Mouse (Mus musculus): Measurements from ENCODE around the gene Lrsam1.
"Not testable (repeated sequence)": the region's sequence is repeated elsewhere in the genome, so short reads cannot be mapped to it uniquely, and the experiment has no call there.

Lrsam1 gene

GRCm38 (mm10) chr2:32961192-32961995, at the start of gene Lrsam1, which contains the start of gene Rpl12:
Gene Lrsam1 (minus strand): TSS chr2:32961614.
Gene Rpl12 (plus strand): TSS chr2:32961559.
- DNase-seq: peak; percentile 95

DNA sequence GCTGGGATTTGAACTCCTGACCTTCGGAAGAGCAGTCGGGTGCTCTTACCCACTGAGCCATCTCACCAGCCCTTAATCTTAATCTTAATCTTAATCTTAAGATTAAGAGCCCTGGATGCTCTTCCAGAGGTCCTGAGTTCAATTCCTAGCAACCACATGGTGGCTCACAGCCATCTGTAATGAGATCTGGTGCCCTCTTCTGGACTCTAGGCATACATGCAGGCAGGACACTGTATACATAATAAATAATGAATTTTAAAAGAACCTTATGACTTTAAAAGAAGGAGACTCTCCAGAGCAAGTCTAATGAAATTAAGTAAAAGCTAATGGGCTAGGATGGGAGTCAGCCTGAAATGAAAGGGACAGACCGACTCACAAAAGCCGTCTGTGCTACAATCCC, 47.6 kb upstream of the Lrsam1 start:
- DNase-seq: not testable (repeated sequence)

DNA sequence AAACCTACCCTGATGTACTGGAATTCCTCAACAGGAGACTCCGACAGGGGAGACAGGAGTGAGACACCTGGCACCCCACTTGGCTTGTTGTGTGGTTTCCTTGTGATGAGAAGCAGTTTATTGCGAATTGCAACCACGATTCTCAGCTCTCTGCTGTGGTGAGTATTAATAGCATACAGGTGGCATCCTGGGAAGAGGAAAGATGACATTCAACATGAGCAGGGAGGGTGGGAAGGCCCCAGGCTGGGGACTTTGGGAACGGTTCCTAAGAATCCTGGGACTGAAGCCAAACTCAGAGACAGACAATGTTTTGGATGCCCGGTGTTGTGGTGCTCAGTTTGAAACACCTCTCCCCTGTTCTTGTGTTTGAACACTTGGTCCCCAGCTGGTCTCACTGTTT, 43.6 kb upstream of the Lrsam1 start:
- DNase-seq: no peak

DNA sequence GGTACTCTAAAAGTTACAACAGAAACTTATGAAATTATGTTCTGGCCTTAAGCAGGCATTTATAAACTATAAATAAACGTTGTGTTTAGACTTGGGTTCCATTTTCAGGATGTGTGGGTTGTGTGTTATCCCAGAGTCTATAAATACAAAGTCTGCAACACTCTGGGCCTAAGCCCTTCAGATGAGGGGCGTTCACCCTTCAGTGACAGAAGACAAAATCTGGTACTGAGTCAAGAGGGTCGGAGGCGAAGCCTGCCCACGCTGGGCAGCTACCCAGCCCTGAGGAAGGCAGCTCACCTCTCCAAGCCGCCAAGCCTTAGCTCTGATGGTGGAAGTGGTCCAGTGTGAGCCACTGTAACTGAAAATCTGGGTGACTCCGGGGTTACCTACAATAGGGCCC, 40.7 kb upstream of the Lrsam1 start:
- no peak for DNase-seq

DNA sequence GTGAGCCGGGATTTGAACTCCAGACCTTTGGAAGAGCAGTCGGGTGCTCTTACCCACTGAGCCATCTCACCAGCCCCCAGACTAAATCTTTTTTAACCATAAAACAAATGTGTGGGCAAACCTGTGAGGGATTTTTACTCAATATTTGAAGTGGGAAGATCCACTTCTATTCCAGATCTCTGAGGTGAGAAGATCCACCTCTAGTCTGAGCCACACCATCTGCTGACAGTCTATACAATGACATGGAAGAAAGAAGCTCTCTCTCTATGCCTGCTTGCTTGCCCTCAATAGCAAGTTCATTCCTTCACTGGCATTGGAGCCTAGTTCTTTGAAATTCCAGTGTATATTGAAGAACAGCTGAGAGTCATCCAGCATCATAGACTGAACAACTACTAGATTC, 38.3 kb upstream of the Lrsam1 start:
- DNase-seq: no peak

DNA sequence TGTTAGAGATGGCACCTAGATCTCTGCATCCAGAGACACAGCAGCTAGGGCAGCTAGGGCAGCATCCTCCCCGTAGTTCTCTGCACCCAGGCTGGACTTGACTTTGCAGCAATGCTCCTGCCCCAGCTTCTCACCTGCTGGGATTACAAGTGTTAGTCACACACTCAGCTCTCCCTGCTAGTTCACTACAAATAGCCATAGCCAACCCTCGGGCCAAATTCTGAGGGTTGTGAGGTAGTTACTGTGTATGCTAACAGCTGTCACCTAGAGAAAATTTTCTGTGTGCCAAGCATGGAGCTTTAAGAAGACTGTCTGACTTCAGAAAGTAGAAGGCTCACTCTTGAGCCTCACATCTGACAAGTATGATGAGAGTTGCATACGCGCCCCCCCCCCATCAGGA, 36.4 kb upstream of the Lrsam1 start:
- no peak for DNase-seq

- DNase-seq: no peak
These were observed 35.7 kb upstream of the Lrsam1 start for GRCm38 (mm10) chr2:32997081-32997480.

GRCm38 (mm10) chr2:32992130-32992529, 30.7 kb upstream of the Lrsam1 start:
- DNase-seq: no peak

DNA sequence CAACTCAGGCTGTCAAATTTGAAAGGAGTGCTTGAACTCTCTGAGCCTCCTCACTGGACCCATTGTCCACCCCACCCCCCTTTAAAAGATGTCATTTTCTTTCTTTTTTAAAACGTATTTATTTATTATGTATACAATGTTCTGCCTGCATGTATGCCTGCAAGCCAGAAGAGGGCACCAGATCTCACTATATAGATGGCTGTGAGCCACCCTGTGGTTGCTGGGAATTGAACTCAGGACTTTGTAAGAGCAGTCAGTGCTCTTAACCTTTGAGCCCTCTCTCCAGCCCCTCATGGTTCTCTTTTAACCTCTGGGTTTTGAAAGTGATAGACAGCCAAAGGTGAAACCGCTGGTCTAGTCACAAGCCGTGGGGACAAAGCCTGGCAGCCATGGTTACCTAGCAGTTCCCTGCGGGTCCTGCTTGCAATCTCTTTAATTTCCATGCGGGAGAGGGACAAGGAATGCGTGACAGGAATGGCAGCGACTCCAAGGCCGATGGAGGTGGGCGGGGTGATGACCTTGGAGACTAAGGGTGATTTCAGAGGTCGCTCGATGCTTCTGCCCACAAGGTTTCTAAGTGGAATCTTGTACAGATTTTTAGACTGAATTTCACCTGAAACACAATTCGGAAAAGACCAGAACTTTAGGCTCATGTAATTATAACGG, 28.9 kb upstream of the Lrsam1 start:
- DNase-seq: no peak

- no peak for DNase-seq
These were observed 28.0 kb upstream of the Lrsam1 start for GRCm38 (mm10) chr2:32989376-32989775.

GRCm38 (mm10) chr2:32985844-32986243, 24.4 kb upstream of the Lrsam1 start:
- DNase-seq: no peak

GRCm38 (mm10) chr2:32983617-32984016, 22.2 kb upstream of the Lrsam1 start:
- DNase-seq: no peak

DNA sequence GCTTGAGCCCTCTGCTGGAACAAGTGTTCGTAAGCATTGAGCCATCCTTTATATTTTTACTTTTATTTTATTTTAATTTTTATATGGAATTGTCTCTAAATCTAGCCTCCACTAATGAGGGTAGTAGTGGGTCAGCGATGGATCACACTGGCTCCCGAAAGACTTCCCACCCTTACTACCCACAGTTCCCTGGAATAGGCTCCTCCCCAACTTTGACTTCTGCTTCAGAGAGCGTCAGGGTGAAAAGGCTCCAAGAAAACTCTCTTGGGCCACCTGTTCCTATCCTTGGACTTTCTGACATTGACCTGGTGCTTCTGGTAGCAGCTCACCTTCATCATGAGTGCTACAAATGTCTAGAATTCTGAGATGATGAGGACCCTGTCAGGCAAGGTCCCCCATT, 21.3 kb upstream of the Lrsam1 start:
- DNase-seq: no peak

- DNase-seq: peak; percentile 92
These were observed 20.4 kb upstream of the Lrsam1 start, which contains the start of gene Slc2a8 for GRCm38 (mm10) chr2:32981725-32982271. Gene Slc2a8 (minus strand): TSS chr2:32982083.

DNA sequence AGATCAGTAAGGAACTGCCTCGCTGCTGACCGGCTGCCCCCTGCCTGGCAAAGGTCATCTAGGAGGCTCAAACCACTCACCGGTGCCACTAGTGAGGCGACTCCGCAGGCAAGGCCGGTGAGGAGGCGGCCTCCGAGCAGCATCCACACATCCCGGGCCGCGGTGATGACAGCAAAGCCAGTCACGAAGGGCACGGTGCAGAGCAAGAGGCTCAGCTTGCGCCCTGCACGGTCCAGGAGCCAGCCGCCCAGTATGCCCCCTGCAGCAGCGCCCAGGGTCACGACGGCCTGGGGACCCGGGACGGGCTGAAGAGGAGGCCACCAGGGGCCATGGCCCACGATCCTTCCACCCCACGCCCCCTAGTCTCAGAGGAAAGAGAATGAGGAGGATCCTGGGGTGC, 19.9 kb upstream of the Lrsam1 start:
- DNase-seq: peak; percentile 44

GRCm38 (mm10) chr2:32979675-32980074, 18.3 kb upstream of the Lrsam1 start:
- no peak for DNase-seq

DNA sequence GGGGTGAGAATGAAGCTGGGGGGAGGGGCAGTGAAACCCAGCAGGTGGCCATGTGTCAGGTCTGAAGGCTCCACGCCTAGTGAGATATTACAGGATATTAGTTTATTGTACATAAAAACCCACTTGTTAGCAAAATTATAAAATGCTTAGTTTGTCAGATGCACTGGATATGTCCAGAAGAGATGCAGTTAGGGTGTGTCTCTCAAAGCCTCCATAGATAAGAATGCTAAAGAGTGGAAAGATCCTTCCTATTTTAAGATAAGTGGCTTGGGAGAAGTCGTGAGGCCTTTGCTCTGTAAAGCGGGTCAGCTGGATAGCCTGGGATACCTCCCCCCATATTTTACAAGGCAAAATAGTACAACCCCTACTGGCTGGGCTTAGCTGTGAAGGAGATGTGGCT, 17.3 kb upstream of the Lrsam1 start:
- no peak for DNase-seq

DNA sequence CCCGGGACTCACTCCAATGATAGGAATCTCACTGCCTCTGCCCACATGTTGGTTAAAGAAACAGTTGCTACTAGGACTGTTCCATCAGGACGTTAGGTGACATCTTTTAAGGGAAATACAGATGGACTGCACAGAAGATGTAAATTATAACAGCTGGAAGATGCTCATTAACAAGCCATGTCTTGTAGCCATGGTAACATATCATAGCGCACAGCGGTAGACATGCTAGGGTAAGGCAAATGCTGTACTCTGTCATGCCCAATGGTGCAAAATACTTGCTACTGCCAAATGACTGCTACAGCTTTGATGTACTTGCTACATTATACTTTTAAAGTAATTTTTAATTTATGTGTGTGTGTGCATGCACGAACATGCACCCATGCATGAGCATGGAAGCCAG, 15.7 kb upstream of the Lrsam1 start:
- DNase-seq: no peak

- no peak for DNase-seq
These were observed 12.8 kb upstream of the Lrsam1 start for GRCm38 (mm10) chr2:32974216-32974615.

DNA sequence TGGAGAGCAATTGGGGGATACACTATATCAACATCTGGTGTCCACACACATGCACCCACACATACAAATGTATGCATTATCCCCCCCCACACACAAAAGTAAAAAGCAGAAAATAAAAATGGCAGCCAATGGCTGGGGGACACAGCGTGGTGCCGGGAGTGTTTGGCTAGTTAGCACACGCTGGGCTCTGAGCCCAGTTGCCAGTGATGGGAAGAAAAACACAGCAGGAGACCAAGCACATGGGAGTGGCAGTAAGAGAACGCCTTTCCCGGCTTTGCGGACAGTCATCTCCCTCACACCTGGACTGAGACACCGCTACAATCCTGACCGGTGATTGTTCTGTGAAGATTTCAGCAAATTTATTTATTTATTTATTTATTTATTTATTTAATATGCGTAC, 9.8 kb upstream of the Lrsam1 start:
- no peak for DNase-seq

- DNase-seq: no peak
These were observed 7.9 kb upstream of the Lrsam1 start for GRCm38 (mm10) chr2:32969326-32969725.

DNA sequence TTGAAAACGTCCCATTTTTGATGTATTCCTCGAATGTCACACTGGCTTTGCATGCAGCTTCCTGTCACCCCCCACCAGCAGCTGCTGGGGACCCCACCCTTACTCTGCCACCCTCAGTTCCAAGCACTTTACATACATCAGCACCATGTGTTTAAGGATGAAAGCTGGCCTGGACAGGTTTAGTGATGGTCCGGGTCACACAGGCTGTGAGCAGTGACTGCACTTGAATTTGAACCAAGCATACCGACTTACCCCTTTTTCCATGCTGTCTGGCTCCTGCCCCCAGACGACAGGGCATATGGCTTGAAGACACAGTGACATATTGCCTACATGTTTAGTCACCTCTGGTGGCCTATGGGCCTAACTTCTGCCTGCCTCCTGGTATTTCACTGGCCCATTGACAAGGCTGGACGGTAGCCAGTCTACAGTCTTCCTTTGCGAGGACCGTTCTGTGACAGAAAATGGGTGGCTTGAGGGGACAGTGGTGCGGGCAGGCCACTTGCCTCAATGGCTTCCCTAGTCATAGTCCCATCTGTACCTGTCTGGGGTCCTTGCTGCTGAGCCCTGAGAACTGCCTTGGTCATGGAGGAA, 6.7 kb upstream of the Lrsam1 start:
- no peak for DNase-seq
